Mouse (Mus musculus) T-helper 2 cell (primary cell): ENCODE measurements around the gene Hat1.

Source experiments
- in situ Hi-C: fragments of 300-600 bp; cut with MboI, MseI; formaldehyde crosslinking; loops from one replicate; pipeline ENCODE4 v1.15.1; 2025; ENCODE audit warnings: high pct_unique_total_duplicates

Gene Hat1

DNA sequence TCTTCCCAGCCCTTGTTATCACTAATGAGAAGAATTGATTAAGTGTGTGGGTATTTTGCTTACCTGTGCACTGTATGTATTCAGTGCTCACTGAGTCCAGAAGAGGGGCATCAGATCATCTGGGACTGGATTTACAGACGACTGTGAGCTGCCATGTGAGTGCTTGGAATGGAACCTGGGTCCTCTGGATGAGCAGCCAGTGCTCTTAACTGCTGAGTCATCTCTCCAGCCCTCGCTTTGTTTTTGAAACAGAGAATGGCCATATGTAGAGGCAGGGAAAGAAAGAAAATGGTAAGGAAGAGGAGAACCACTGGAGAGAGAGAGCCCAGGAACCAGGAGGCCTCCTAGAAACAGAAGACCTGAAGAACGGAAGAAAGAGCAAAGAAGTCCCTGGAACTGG, 73.8 kb downstream of the Hat1 start:
- in situ Hi-C loops, result no loop called here

DNA sequence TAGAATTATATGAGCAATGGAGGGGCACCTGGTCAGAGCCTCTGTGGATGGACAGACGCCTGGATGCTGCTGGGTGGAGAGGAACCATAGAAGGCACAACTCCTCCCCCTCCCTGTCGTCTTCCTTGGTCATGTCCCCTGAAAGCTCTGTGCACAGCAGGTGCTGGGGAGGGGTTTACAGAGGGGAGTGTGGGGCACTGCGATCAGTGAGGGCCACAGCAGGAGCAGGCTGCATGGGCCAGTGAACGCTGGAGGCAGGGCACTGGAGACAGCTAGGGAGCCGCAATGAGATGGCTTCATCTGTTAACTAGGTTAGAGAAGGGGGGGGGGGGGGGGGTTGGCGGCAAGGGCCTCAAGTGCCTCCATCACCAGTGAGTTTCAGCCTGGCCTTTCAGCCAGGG, 77.3 kb downstream of the Hat1 start:
- in situ Hi-C loops, result no loop called here

DNA sequence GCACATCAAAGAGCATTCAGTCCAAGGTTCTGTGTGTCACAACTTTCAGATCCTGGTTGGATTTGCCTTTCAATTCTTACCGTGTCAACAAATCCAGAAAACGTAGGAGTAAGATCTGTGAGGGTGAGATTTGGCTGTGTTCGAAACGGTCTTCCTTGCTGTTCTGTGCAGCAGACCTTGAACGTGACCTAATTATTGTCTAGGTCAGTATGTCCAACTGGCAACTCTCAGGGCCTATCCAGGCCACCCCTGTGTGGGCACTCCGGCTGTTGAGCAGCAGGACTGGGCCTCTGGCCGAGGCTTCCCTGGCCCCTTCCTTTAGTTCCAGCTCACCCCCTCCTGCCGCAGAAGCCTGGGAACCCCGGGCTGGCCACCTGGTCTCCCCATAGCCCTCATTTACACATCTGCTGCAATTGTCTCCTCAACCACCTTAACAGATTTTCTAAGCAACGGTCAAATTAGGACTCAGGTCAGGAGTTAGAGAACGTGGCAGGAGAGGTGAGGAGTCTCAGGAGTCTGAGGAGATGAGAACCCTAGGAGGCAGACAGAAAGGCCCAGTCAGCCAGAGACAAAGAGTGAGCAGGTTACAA, 78.2 kb downstream of the Hat1 start:
- in situ Hi-C loops, result no loop called here

DNA sequence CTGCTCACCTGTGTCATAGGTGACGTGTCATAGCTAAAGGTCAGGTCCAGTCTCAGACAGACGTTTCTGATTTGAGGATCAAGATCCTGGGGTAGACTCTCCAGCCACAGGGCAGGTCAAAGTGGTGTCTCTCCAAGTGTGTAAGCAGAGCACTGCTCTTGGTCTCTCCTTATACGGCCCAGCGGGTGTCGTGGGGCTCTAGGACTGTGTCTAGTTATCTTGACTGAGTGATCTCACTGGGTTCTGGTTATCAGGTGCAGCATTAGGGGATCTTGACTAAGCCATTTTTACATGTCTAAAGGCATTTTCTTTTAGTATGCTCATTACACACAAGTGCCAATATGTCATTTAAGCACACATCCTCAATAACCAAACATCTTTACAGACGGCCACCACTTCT, 82.3 kb downstream of the Hat1 start:
- in situ Hi-C loops, result no loop called here

DNA sequence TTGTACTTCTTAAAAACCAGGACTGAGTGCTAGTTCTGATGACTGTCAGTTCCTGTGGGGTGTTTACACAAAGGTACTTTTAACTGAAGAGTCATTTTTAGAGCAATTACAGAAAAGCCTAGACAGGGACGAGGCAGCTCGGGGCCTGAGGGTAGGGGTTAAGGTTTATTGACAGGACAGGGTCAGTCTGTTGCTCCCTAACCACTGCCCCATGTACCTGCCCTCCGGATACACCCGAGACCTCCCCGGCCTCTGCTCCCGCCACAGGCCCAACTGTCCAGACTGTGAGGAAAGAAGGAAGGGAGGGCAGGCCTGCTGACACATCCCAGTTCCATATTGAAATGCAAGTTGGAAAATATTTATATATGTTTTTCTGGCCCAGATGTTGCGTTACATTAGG, 85.1 kb downstream of the Hat1 start:
- in situ Hi-C loops, result no loop called here

DNA sequence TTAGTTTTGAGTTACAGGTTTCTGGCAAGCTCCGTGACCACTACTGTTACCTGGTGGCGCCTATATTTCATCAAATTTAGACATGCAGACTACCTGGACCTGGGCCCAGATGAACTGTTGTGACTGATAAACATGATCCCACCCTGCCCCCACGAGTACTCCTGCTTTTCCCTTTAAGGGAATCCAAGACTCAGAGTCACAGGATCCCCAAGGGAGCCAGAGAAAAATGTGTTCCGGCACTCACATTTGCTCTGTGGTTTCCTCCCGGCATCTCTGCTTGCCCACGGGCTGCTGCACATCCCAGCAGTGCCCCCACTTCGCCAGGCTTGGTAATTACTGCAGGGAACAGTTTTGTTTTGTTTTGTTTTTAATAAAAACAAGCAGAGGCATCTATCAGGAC, 85.6 kb downstream of the Hat1 start:
- in situ Hi-C loops, result no loop called here

DNA sequence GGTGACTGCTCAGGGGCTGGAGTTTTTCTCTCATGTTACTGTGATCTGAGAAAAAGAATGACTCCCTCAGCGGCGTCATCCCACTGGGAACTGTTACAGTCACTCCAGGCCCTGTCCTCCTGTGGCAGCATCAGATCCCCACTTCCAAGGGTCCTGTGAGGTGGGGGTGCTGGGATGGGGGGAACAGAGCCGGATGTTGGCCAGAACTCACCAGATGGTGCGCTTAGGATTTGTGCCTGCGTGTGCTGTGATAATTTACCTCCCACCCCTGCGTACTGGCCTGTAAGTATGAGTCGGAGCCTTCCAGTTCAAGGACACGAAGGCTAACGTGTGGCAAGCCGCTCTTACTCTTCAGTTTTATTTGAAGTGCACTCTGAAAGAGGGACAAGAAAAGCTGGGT, 86.6 kb downstream of the Hat1 start:
- in situ Hi-C loops, result no loop called here

DNA sequence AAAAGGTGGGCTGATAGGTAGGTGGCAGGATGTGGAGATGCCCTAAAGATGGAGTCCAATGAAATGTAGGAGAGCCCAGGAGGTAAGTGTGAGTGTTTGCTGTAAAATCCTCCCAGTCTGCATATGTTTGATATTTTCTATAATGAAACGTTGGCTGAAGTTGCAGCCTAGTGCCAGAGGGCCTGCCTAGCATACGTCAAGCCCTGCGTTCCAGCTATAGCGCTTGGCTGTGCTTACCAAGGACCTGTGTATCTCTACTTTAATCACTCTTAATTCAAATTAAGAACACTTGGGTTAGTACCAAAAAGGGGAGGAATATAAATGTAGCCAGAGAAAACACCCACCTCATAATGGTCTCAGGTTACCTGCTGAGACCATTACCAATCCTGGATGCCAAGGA, 87.0 kb downstream of the Hat1 start:
- in situ Hi-C loops, result no loop called here

DNA sequence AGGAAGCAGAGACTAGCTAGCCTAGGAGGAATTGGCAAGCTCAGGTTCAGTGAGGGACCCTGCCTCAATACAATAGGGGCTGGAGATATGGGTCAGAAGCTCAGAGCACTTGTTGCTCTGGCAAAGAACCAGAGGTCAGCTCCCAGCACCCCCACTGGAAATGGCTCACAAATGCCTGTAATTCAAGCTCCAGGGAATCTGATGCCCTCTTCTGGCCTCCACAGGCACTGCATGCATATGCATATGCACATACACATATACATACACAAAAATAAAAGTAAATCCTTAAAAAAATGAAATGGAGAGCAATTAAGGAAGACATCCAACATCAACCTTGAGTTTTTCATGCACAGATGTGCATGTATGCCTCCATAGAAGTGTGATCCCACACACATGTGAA, 89.0 kb downstream of the Hat1 start:
- in situ Hi-C loops, result no loop called here

DNA sequence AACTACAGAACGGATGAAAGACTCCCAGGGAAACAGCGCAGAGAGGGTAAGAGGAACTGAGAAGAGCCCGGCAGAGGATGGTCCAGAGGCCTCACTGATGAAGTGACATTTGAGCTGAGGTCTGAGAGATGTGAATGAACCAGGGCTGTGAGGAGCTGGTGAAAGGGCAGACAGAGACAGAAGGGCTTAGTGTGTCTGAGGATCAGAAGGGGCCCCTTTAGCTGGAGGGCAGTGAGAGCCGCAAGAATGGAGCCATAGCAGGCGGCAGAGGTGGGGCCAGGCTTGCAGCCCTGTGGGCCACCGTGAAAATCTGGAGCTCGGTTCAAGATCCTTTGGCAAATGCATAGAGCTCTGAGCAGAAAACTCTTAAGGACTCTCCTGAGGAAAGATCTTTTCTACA, 91.2 kb downstream of the Hat1 start:
- in situ Hi-C loops, result no loop called here

DNA sequence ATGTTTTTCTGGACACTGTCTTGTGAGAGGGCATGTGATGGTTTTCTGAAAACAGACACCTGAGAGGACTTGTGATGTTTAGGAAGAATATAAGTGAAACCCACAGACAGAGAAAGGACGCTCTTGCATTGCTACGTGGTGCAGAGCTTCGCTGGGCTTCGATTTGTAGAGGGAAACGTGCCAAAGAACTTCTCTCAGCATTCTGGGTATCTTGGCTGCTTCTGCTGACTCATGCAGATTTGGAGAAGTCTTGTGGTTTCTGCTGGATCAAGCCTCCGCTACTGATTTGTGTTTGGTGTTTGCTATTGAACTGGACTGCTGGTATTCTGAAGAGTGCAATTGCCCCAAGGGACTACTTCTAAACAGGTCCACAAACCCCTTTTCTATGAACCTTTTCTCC, 93.1 kb downstream of the Hat1 start:
- in situ Hi-C loops, result no loop called here

DNA sequence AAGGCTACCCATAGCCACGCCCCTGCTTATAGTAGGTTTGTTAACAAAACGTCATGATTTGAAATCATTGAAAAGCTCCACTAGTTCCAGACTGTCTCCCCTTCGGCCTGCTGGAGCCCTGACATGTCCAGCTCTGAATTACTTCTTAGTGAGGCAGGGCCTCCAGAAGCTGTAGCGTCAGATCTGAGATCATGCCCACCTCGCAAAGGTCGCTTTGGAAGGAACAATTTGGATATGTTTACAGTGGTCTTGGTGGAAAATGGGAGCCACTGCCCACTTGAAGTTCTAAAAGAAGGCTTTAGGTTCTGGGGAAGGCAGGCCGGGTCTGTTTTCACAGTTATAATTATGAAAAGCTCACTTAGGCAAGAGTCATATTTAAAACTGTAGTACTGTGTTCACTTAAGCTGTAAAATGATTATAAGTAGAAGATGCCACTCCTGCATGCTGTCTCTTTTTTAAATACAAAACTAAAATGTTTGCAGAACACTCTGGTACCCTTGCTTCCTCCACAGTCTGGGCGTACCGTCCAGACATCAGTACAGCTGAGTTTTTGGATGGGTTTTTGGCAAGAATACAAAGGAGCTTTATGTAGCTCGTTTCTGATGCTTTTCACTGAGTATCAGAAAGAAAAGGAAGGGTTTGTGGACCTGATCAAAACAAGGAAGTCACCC, 94.4 kb downstream of the Hat1 start:
- in situ Hi-C loops, result no loop called here

DNA sequence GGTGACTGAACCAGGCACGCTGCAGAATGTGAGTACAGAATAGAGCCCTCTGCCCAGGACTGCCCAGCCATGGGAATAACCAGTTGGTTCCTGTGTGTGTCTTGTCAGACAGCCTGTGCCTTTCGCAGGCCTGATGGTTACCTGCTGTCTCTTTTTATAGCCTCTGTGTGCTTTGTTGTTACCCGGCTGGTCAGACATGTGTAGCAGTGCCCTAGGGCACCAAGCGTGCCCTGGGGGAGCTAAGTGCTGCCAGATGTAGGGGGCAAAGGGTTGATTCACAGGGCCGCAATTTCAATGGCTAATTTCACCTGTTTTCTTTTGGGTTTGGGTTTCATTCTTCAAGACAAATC, 94.9 kb downstream of the Hat1 start:
- in situ Hi-C loops, result no loop called here
